ENCODE assay signal across 13 mouse cellular contexts in genomic region chr16:57438288-57438685, GRCm38 (mm10).
DNase-seq lines count a peak whose midpoint lies in the region; ATAC-seq and TF ChIP-seq lines count a peak whose summit lies in the region.
"Had no signal": no experiment of that assay in that cellular context is flagged by ENCODE, and none has a peak within 500 bp of the region (broad histone marks: within the 10 kb centered on the region; RNA-seq: fewer than 3 reads in every experiment).

No protein-coding gene starts in this region.

- H3K36me3 ChIP-seq in forebrain, embryonic 12.5 days (replicated peaks), result no peaks in the 10 kb centered on the region
- H3K36me3 ChIP-seq in forebrain, embryonic 11.5 days (ENCODE audit: control insufficient read depth, insufficient read depth, low read length), result no peaks in the 10 kb centered on the region
- no peaks in the 10 kb centered on the region for H3K36me3 ChIP-seq in intestine, embryonic 14.5 days (ENCODE audit: control insufficient read depth, insufficient read depth, low read length)
- no peaks in the 10 kb centered on the region for H3K36me3 ChIP-seq in small intestine, adult 2 months (ENCODE audit: control insufficient read depth, insufficient read depth, low read length)
- H3K36me3 ChIP-seq in liver, postnatal 0 days (replicated peaks; ENCODE audit: insufficient read depth, low read length), result no peaks in the 10 kb centered on the region
- H3K36me3 ChIP-seq: hindbrain, embryonic 15.5 days; liver, embryonic 15.5 days had no signal

- no peak for DNase-seq in forebrain, embryonic 11.5 days (ENCODE audit: low spot score)
- peak; percentile 60 for DNase-seq in lung, postnatal 10 days
- DNase-seq in lung, postnatal 14 days, result no peak
- DNase-seq in intestine, embryonic 14.5 days (ENCODE audit: low spot score), result no peak
- no peak for DNase-seq in liver, postnatal 0 days
- DNase-seq: gastrocnemius, postnatal 14 days; layer of hippocampus, adult 9-11 months; right cerebral cortex, postnatal 14 days had no signal

- TF ChIP-seq POLR2A in small intestine, adult 2 months (IDR thresholded peaks at IDR 0.05; ENCODE audit: low read depth, low read length), result no peak

- no peak for TF ChIP-seq CTCF in small intestine, adult 2 months (IDR thresholded peaks at IDR 0.05; ENCODE audit: extremely low read depth, insufficient read length, insufficient replicate concordance, low read depth, low read length)
- no peak for TF ChIP-seq CTCF in liver, postnatal 0 days (IDR thresholded peaks at IDR 0.05; ENCODE audit: low read depth)

- H3K27ac ChIP-seq in forebrain, embryonic 12.5 days, result no peak overlapping the region
- H3K27ac ChIP-seq in forebrain, embryonic 11.5 days (ENCODE audit: low read depth, low read length), result no peak overlapping the region
- H3K27ac ChIP-seq in intestine, embryonic 14.5 days (ENCODE audit: low read depth), result peak overlapping the region; percentile 24
- 0 out of 2 replicates have a peak overlapping the region, but pooled peaks have one; percentile 23 for H3K27ac ChIP-seq in small intestine, adult 2 months (ENCODE audit: insufficient read depth, low read depth, low read length)
- H3K27ac ChIP-seq in liver, postnatal 0 days (ENCODE audit: low read depth), result no peak overlapping the region
- H3K27ac ChIP-seq: hindbrain, embryonic 15.5 days; liver, embryonic 15.5 days had no signal

- H3K27me3 ChIP-seq in forebrain, embryonic 12.5 days, result no peaks in the 10 kb centered on the region
- H3K27me3 ChIP-seq in forebrain, embryonic 11.5 days (ENCODE audit: control insufficient read depth, insufficient read depth, low read length), result no peaks in the 10 kb centered on the region
- no peaks in the 10 kb centered on the region for H3K27me3 ChIP-seq in intestine, embryonic 14.5 days (replicated peaks; ENCODE audit: control insufficient read depth, insufficient read depth, low read length)
- H3K27me3 ChIP-seq in small intestine, adult 2 months (ENCODE audit: control insufficient read depth, insufficient read depth, low read length), result no peaks in the 10 kb centered on the region
- H3K27me3 ChIP-seq in liver, postnatal 0 days (ENCODE audit: insufficient read depth, low read length), result no peaks in the 10 kb centered on the region
- H3K27me3 ChIP-seq: hindbrain, embryonic 15.5 days; liver, embryonic 15.5 days had no signal

- H3K4me1 ChIP-seq in forebrain, embryonic 12.5 days, result peaks cover 4% of the 10 kb centered on the region; the same call in 1 of the 2 replicates
- no peaks in the 10 kb centered on the region for H3K4me1 ChIP-seq in forebrain, embryonic 11.5 days (replicated peaks; ENCODE audit: control insufficient read depth, insufficient read depth, low read length)
- H3K4me1 ChIP-seq in intestine, embryonic 14.5 days (replicated peaks; ENCODE audit: control insufficient read depth, insufficient read depth, low read length), result peaks cover 17% of the 10 kb centered on the region
- peaks cover 4% of the 10 kb centered on the region; the same call in 1 of the 2 replicates for H3K4me1 ChIP-seq in small intestine, adult 2 months (ENCODE audit: control insufficient read depth, insufficient read depth, insufficient read length, low read length)
- H3K4me1 ChIP-seq in liver, postnatal 0 days (ENCODE audit: insufficient read depth), result peaks cover 4% of the 10 kb centered on the region; the same call in 1 of the 2 replicates
- H3K4me1 ChIP-seq: hindbrain, embryonic 15.5 days; liver, embryonic 15.5 days had no signal

- no peak overlapping the region for H3K4me2 ChIP-seq in forebrain, embryonic 12.5 days
- no peak overlapping the region for H3K4me2 ChIP-seq in forebrain, embryonic 11.5 days (ENCODE audit: low read depth, low read length, severe bottlenecking)
- no peak overlapping the region for H3K4me2 ChIP-seq in intestine, embryonic 14.5 days (ENCODE audit: low read length)
- H3K4me2 ChIP-seq in liver, postnatal 0 days (ENCODE audit: low read depth, low read length), result no peak overlapping the region
- H3K4me2 ChIP-seq: hindbrain, embryonic 15.5 days; liver, embryonic 15.5 days had no signal

- ATAC-seq in forebrain, embryonic 12.5 days (ENCODE audit: low FRiP score), result peak; percentile 28; the same call in 1 of the 2 replicates
- ATAC-seq in forebrain, embryonic 11.5 days (replicated peaks; ENCODE audit: low FRiP score), result no peak
- no peak for ATAC-seq in intestine, embryonic 14.5 days (replicated peaks; ENCODE audit: low FRiP score, low TSS enrichment, low read depth)
- no peak for ATAC-seq in liver, postnatal 0 days
- ATAC-seq in cerebellum, adult (ENCODE audit: insufficient number of reproducible peaks, low FRiP score, low TSS enrichment), result no peak

- 66% methylated on average over 5 of the region's 5 CpGs for WGBS in forebrain, embryonic 12.5 days
- 78% methylated on average over 5 of the region's 5 CpGs for WGBS in forebrain, embryonic 11.5 days
- WGBS in intestine, embryonic 14.5 days, result 42% methylated on average over 5 of the region's 5 CpGs
- 86% methylated on average over 5 of the region's 5 CpGs for WGBS in small intestine, adult 2 months
- 70% methylated on average over 5 of the region's 5 CpGs for WGBS in liver, postnatal 0 days (ENCODE audit: insufficient replicate concordance)

- no peak for TF ChIP-seq EP300 in liver, postnatal 0 days (IDR thresholded peaks at IDR 0.05; ENCODE audit: low read depth)

- H3K9ac ChIP-seq in forebrain, embryonic 12.5 days, result no peak overlapping the region
- H3K9ac ChIP-seq in forebrain, embryonic 11.5 days (ENCODE audit: low read length), result no peak overlapping the region
- no peak overlapping the region for H3K9ac ChIP-seq in intestine, embryonic 14.5 days (ENCODE audit: low read length)
- no peak overlapping the region for H3K9ac ChIP-seq in liver, postnatal 0 days (replicated peaks)
- H3K9ac ChIP-seq: hindbrain, embryonic 15.5 days; liver, embryonic 15.5 days had no signal

- H3K4me3 ChIP-seq in forebrain, embryonic 12.5 days (replicated peaks), result no peak overlapping the region
- no peak overlapping the region for H3K4me3 ChIP-seq in forebrain, embryonic 11.5 days (ENCODE audit: low read depth, low read length)
- no peak overlapping the region for H3K4me3 ChIP-seq in intestine, embryonic 14.5 days (ENCODE audit: low read depth, low read length)
- no peak overlapping the region for H3K4me3 ChIP-seq in small intestine, adult 2 months (ENCODE audit: low read depth, low read length)
- H3K4me3 ChIP-seq in liver, postnatal 0 days (ENCODE audit: low read depth, low read length), result no peak overlapping the region
- H3K4me3 ChIP-seq: hindbrain, embryonic 15.5 days; liver, embryonic 15.5 days had no signal

- no peaks in the 10 kb centered on the region for H3K9me3 ChIP-seq in forebrain, embryonic 12.5 days
- no peaks in the 10 kb centered on the region for H3K9me3 ChIP-seq in forebrain, embryonic 11.5 days (ENCODE audit: control insufficient read depth, low read length)
- H3K9me3 ChIP-seq in intestine, embryonic 14.5 days (ENCODE audit: control insufficient read depth, low read length), result no peaks in the 10 kb centered on the region
- H3K9me3 ChIP-seq in liver, postnatal 0 days (ENCODE audit: low read length), result no peaks in the 10 kb centered on the region
- H3K9me3 ChIP-seq: hindbrain, embryonic 15.5 days; liver, embryonic 15.5 days had no signal

Comparison
In these comparisons a context has a peak if more than half of its experiments do, and no peak if none do; other contexts are left out.
1. H3K27ac ChIP-seq: peak in intestine, embryonic 14.5 days (single experiment) and small intestine, adult 2 months (single experiment); none in forebrain, embryonic 12.5 days (single experiment), forebrain, embryonic 11.5 days (single experiment) and liver, postnatal 0 days (single experiment).